Mouse (Mus musculus) spleen, postnatal 36 days (tissue): ENCODE data around the gene Cdc14b.

Experiments used
- DNase-seq, 2 experiments: peaks; one replicate each; pipeline ENCODE4 v3.0.0; 2022; ENCODE audit warnings: low spot score in 2 of 2, mixed read lengths in 1 of 2

The Cdc14b gene

DNA sequence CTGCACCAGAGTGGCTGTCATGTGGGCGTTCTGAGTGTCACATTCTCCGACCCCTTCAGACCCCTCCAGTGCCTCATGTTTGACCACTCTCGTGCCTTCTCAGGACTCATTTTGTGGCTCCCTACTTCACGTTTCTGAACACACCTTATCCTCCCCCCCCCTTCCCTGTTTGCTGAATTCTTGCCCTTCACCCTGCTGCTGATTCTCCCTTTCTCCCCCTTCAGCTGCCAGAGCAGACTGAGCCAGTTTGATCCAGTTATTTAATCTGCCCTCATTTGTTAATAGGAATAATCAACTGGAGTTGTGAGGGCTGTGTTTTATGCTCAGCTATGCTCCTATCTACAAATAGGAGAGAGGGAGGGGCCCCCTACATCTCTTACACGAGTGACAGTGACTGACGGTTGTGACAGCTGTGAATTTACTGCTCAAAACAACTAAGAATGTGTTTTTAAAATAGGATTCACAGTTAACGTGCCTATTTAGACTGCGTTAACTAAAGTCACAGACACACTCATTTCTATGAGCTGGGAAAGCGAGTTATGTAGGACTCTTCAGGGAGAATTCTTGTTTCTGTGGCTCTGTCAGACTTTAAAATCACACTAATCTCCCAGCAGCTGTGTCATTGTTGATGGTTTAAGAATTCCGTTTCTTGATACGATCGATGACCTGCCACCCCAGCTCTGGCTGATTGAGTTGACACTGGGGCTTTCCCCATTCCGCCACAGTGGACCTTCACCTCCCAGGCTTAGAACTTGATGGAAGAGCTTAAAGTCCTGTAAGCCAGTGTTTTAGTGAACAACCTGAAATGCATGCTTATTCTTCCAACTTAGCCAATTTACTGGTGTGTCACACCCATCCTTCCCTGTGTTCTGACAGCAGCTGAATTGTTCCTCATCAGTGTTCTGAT, 96.1 kb downstream of the Cdc14b start:
- no peak for DNase-seq

DNA sequence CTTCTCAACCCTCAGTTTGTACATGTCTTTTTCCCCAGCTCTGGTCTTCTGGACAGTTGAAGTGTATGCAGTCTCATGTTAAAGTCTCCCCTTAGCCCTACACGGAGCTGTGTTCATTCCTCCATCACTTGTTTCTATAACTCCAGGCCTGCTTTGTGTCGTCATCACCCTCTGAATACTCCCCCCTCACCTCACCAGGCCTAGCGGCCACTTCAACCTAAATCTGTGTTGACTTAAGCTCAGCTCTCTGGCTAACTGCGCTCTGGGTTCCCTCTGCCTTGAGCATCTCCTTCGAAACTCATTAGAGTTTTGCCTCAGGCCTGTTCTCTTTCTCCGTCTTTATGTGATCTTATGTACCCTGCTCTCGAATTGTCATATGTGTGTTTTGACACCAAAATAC, 97.1 kb downstream of the Cdc14b start:
- DNase-seq: no peak

DNA sequence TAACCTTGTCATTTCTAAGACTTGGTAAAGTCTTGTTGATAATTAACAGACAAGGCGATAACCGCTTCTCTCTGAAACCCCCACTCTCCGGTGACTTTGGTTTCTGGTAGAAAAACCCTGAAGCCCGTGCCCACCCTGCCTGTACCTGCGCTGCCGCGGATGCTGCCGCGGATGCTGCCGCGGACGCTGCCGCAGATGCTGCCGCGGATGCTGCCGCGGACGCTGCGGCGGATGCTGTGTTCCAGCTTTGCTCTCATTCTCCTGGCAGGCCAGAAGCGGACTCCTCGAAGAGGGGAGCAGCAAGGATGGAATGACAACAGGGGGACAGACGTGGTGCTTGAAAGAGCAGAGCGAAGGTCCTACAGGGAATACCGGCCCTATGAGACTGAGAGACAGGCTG, 105.3 kb downstream of the Cdc14b start:
- no peak for DNase-seq

DNA sequence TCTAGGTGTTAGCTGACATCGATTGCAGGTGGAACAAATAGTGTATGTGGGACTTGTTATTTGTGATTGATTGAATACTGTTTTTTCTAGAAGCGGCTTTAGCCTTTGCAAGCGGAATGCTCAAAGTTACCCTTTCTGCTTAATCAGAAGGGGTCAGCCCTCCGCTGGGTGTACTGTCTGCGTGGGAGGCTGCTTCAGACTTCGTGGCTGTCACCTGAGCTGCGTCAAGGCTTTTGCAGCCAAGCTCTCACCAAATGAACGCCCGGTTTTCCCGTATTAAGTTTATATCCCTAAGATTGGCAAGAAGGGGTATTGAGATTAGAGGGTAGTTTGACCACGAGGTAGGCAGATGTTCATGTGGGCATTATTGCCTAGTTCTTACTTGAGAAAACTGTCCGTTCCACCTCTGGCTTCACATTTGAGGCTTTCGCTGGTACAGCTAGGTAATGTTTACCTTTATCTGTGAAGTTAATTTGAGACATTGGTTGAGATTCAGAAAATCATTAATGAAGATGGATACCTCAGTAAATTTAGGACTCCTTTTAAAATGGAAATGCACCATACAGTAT, 111.9 kb downstream of the Cdc14b start:
- no peak for DNase-seq

DNA sequence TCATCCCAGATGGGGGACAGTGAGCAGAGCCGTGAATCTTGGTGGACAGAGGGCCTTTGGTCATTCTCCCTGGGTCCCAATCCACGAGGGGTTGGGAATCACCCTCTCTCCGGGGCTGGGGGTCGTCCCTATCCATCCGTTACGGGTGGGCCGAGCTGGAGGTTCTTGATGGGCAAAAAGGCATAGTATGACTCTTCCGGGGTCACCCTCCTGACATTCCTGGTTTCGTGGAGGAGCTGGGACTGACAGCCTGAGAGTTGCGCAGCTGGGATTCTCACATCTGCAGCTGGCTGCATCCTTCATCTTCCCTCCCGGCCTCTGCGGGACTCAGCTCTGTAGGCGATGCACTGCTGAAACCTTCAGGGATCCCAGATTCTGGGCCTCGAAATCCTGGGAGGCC, 112.5 kb downstream of the Cdc14b start:
- DNase-seq: no peak

DNA sequence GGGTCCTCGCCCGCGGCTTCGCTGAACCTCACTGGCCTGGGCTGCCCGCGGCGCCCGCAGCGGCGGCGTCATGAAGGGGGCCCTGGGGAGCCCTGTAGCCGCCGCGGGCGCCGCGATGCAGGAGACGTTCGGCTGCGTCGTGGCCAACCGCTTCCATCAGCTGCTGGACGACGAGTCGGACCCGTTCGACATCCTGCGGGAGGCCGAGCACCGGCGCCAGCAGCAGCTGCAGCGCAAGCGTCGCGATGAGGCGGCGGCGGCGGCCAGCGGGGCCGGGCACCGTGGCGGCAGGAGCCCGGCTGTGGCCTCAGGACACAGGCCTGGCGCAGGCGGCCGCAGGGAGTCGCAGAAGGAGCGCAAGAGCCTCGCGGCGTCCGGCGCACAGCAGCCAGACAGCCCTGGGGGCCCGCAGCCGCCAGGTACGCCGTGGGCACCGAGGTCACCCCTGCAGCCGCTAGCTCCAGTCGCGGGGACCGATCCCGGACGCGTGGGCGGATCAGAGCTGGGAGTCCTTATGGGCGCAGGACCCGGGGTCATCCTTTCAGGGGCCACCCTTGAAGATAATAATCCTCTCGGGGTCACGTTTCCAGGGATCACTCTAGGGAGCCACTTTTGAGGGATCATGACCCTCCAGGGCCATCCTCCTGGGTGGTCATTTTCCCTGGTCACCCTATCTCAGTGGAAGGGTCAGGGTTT, 113.0 kb downstream of the Cdc14b start:
- DNase-seq: peak in 1 of 2 experiments; percentile 18

DNA sequence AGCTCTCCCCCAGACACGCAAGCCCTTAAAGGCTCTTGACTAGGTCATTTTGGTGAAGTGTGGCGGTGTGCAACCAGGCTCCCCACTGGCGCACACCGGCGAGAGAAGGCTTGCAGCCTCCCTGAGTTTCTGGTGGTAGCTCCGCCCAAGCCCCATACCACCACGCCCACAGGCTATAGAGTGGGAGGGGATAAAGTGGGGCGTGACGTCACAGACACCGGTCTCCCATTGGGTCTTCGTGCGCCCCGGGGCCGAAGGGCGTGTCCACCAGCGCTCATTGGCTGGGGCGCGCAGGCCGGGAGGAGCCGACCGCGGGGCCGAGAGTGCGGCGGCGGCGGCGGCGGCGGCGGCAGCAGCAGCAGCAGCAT, 113.6 kb downstream of the Cdc14b start, which contains the start of gene Habp4:
TSS of gene Habp4 (plus strand) at position 277 of the 368 bp plus-strand sequence.
- DNase-seq: peak; percentile 98

DNA sequence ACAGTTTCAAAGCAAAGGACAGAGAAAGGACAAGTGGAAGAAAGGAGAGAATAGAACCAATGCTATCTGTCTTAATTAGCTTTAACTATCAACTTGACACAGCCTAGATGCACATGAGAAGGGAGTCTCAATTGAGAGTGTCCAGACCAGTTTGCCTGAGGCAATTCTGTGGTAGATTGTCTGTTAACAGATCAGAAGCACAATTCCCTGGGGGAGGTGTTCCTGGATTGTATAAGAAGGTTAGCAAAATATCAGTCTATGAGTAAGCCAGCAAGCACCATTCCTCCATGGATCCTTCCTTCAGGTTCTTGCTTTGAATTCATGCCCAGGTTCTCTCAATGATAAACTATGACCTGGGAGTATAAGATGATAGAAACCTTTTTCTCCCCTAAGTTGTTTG, 118.1 kb downstream of the Cdc14b start:
- DNase-seq: no peak

DNA sequence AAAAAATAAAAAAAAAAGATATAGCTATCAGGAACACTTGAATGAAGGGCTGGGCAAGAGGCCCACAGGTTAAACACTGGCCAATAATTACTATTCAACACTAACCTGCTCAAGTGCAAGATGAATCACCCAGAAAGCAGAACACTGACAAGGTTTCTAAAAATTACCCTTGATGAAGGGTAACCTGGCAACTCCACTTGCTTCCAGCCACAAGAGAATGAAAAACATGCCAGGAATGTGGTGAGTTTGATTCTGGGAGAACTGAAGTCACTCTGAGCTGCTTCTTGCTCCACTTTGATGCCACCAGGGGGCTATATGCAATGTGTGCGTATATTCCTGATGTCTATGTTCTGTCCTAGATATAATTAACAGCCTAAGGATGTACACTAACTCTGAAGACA, 119.9 kb downstream of the Cdc14b start:
- DNase-seq: no peak

DNA sequence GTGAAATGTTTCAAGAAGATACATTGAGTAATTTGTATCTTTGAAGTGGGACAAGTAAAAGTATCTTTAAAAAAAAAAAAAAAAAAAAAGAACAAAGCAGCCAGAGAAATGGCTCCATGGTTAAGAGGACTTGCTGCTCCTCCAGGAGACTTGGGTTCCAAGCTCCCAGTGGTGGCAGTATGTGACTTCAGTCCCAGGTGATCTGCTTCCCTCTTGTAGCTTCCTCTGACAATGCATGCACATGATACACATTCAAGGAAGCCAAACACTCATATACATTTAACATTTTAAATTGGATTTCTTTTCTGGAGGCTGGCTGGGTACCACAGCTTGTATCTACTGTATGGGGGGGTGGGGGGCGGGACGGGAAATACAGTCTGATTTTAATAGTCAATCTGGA, 120.4 kb downstream of the Cdc14b start:
- DNase-seq: no peak

DNA sequence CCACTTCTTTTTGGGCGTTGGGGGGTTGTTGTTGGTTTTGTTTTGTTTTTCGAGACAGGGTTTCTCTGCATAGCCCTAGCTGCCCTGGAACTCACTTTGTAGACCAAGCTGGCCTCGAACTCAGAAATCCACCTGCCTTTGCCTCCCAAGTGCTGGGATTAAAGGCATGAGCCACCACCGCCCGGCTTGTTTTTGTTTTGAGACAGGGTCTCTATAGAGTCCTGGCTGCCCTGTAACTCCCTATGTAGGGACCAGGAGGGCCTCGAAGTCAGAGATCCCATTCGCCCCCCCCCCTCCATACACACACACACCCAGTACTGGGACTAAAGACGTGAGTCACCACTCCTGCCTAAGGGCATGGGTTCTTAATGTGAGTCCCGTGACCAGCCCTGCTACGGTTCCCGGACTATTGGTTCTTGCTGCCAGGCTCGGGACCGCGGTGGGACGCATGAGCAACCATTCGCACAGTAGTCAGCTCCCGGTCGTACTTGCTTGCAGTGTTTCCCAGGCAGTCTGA, 121.3 kb downstream of the Cdc14b start:
- DNase-seq: peak; percentile 38 to 48

DNA sequence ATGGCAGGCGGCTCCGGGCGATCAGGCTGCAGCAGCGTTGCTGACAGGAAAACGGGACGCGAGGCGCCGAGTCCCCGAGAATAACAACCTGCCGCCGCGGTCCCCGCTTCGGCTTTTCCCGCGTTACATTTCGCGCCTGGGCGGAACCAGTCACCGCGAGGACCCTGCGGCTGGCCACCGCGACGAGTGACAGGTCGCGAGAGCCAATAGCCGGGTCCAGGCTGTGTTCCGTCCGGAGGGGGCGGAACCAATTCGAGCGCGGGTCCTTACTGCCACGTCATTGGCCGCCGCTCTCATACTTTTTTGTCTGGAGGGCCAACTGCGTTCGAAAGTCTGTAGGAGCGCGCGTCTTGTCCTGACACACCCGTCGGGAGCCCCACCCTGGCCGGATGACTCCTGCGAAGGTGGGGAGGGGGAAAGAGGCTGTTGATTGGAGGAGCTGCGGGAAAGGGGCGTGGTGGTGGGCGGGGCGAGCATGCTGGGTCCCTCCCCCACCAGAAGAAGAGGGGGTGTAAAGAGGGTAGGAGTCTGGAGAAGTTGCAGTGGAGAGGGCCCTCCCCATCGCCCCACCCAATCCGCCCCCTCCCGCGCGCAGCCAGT, 121.9 kb downstream of the Cdc14b start, which contains the start of gene Zfp367:
TSS of gene Zfp367 (minus strand) at position 120 of the 600 bp plus-strand sequence.
- DNase-seq: peak; percentile 99 to 100

DNA sequence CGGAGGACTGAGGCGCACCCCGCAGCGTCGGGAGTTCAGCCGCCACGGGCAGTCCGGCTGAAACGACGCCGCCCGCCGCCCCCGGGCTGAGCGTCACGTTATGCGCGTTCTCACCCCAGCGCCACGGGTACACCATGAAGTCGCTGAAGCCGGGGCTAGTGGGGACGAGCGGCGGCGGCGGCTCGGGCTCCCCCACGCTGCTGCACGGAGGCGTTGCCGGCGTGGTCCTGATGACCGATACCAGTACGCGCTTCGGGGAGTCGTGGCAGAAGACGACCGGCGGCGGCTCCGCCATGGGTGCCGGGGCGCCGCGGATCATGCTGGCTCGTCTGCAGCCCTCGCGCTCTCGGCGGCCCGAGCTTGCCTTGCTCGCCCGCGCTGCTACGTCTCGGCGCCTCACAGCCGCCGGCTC, 122.4 kb downstream of the Cdc14b start:
- DNase-seq: no peak

DNA sequence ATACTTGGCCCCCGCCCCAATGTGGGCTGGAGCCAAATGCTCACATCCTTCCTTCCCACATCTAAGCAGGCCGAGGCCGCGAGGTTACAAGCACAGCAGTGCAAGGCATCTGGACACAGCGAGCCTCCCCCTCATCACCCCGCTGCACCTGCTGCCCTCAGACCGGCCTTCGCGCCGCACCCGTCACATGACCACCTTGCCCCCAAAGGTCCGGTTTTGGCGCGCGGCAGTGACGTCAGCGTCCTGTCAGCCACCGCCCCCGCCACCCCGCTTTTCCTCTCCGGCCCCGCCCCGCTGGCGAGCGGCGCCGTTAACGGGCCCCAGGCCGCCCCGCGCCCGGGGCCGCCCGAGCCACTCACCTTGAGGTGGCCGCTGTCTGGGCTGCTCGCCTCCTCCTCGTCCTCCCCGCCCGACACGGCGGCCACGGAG, 122.8 kb downstream of the Cdc14b start:
- DNase-seq: peak; percentile 86 to 88

DNA sequence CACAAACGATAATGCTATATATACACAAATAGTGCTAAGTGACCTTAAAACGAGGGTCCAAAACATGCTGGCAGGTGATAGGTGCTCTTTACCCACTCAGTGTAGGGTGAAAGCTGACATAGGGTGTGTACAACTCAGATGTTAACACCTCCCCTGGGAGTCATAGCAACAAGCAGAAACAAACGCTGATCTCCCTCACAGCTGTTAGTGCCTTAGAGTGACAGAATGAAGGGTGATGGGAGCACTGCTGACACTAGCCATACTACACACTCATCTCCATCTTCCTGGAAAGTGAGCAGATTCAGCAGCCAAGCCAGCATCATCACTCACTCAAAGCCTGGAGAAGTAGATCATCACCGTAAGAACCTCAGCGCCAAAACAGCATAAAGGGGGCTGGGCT, 125.0 kb downstream of the Cdc14b start:
- no peak for DNase-seq
